Mouse (Mus musculus): ENCODE measurements at regions not wholly inside any gene's neighbourhood (a gene's known extent, or its start where the extent isn't known, plus 50 kb on each side); places are given as distances from the start of the nearest gene placed in this dataset.

- no peak for DNase-seq (ENCODE audit: low spot score in 2 of 2)
Measured at GRCm38 (mm10) chr9:23062656-23063444, 160.0 kb upstream of the Bmper start.

GRCm38 (mm10) chr9:23064001-23064400 is 158.9 kb upstream of the Bmper start:
- DNase-seq (ENCODE audit: low spot score in 2 of 2) = no peak

GRCm38 (mm10) chr9:23064811-23065210 is 158.1 kb upstream of the Bmper start:
- DNase-seq (ENCODE audit: low spot score in 2 of 2) = no peak

GRCm38 (mm10) chr9:23068101-23068791 is 154.6 kb upstream of the Bmper start:
- no peak for DNase-seq (ENCODE audit: low spot score in 2 of 2)

DNA sequence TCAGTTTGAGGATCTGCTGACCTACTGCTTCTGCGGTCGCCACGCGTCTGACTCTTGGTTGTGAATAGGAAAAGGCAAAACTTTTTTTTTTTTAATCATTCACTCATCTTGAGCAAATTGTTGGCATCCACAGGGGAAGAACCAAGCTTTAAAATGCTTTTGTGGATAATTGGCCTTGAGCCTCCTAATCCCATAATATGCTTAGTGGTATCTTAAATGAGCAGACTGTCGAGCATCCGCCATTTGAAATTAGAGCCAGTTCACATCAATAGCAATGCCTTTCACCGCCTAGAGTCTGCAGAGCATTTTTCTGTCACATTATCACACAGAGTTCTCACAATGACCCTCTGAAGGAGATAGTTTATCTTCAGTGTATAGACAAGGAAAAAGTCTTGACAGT is 153.7 kb upstream of the Bmper start:
- no peak for DNase-seq (ENCODE audit: low spot score in 2 of 2)

DNA sequence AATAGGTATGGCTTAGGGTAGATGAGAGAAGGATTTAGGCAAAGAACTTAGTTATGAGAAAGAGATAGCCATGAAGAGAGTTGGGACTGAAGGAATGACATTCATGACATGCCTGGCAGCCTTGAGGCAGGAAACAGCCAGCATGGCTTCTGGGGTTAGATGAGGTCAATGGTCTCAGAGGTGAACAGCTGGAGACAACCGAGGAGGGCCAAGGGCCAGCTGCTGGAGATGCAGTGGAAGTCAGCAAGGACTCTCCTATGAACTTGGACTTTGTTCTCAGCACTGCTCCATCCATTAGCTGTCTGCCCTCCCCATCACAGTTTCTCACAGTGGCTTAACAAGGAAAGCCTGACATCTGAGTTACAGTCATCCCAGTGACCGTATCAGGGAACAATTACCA is 151.9 kb upstream of the Bmper start:
- no peak for DNase-seq (ENCODE audit: low spot score in 2 of 2)

DNA sequence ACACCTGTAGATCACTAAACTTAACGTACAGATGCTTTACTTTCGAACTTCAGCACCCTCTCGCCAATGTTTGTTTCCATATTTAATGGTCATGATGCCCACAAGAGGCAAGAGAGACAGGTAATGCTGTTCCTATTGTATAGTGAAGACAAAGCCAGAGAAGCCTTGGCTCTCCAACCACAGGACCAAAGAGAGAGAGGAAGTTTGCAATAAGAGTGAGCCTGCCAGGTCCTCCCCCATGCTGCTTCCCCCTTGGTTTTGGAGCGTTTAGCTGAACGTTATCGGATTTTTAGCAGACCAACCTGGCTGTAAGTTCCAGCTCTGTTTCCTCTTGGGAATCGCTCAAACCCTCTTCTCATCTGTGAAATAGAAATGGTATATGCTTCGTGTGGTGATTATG is 150.1 kb upstream of the Bmper start:
- DNase-seq (ENCODE audit: low spot score in 2 of 2) = no peak

- DNase-seq (ENCODE audit: low spot score in 2 of 2) = no peak
Measured at GRCm38 (mm10) chr9:23083562-23083961, 139.3 kb upstream of the Bmper start.

DNA sequence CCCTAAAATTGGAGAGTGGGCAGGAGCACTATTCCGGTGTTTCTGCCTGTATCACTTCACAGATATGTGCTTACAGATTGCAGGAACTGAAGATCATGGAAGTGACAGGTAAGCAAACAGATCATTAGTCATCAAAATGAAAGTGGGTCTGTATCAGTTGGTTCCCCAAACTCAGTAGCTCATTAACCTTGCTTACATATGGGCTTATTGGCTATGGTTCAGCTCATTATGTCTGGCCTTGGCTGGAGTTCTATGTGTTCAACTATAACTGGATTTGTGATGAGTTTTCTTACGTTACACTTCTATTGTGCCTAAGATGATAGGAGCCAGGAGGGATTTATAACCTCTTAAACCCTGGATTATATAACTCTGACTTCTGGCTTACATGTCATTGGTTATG is 133.5 kb upstream of the Bmper start:
- DNase-seq (ENCODE audit: low spot score in 2 of 2) = no peak

- DNase-seq (ENCODE audit: low spot score in 2 of 2) = no peak
Measured at GRCm38 (mm10) chr9:23097134-23097789, 125.6 kb upstream of the Bmper start.

GRCm38 (mm10) chr9:23101584-23101983 is 121.3 kb upstream of the Bmper start:
- DNase-seq (ENCODE audit: low spot score in 2 of 2) = no peak

GRCm38 (mm10) chr9:23101990-23102796 is 120.7 kb upstream of the Bmper start:
- no peak for DNase-seq (ENCODE audit: low spot score in 2 of 2)

DNA sequence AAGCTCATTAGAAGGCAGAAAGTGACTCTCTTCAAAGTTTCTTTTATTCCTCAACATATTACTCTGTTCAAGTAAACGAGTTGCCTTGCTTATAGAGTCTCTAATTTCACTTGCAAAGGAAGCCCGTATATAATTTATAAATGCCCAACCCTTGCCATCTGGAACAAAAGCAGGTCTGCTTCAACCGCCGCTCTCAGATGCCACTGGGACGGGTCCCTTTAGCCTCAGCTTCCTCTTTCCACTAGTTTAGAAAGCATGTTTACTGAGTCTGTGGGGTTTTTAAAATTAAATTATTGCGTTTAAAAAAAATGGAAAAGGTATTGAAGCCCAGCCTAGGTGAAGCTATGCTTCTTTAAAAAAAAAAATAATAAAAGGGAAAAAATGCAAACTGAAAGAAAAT is 111.4 kb upstream of the Bmper start:
- DNase-seq (ENCODE audit: low spot score in 2 of 2) = no peak

DNA sequence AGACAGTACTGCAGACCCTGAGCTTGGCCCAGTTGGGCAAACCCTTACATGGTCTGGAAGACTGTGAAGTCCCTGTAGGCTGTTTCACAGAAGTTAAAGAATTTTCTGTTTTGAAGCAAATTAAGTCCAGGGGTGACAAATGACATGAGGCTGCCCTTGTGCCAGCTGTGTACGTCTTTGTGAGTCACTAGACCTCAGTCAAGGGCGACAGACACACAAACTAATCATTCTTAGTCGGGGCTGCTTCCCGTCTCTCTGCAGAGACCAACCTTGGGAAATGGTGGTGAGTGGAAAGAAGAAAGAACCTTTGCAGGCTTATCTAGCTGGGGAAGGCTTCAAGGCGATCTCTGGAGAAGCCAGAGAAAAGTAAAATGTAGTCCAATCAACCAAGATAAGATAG is 107.8 kb upstream of the Bmper start:
- no peak for DNase-seq (ENCODE audit: low spot score in 2 of 2)

- peak in 1 of 2 experiments; percentile 4 for DNase-seq (ENCODE audit: low spot score in 2 of 2)
Measured at GRCm38 (mm10) chr9:23115540-23115939, 107.3 kb upstream of the Bmper start.

- no peak for DNase-seq (ENCODE audit: low spot score in 2 of 2)
Measured at GRCm38 (mm10) chr9:23116311-23116710, 106.6 kb upstream of the Bmper start.

GRCm38 (mm10) chr9:23119811-23120210 is 103.1 kb upstream of the Bmper start:
- no peak for DNase-seq (ENCODE audit: low spot score in 2 of 2)

DNA sequence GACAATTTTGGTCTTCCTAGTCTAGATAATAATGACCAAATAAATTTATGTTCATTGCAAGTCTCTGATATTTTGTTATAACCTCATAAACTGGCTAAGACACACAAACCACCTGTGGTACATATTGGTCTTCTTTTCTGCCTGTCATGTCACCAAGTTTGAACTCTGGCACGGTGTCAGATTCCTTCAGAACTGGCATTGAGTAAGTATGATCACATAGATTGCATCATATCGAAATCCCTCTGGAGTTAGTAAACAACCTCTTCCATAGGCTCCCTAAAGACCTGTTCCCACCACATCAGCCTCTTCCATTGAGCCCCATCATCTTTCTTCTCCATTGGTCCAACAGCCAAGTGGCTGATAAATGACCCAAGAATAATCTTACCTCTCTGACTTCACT is 102.1 kb upstream of the Bmper start:
- DNase-seq (ENCODE audit: low spot score in 2 of 2) = no peak

GRCm38 (mm10) chr9:23122524-23122923 is 100.4 kb upstream of the Bmper start:
- no peak for DNase-seq (ENCODE audit: low spot score in 2 of 2)

DNA sequence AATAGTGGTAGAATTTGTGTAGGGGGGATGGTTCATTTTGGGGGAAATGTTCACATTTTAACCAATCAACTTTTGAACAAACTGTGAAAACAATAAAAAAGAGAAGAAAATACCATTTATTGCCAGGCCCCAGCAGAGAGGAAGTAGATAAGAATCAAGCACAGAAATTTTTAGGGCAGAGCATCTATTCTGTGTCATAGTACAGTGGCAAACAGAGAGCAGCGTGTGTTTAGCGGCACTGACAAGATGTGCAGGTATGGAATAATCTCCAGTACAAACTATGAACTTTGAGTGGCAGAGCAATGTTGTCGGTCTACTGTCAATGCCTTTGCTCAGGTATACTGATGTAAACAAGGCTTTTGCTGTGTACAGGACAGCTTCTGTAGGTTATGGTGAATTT is 99.4 kb upstream of the Bmper start:
- DNase-seq (ENCODE audit: low spot score in 2 of 2) = no peak

DNA sequence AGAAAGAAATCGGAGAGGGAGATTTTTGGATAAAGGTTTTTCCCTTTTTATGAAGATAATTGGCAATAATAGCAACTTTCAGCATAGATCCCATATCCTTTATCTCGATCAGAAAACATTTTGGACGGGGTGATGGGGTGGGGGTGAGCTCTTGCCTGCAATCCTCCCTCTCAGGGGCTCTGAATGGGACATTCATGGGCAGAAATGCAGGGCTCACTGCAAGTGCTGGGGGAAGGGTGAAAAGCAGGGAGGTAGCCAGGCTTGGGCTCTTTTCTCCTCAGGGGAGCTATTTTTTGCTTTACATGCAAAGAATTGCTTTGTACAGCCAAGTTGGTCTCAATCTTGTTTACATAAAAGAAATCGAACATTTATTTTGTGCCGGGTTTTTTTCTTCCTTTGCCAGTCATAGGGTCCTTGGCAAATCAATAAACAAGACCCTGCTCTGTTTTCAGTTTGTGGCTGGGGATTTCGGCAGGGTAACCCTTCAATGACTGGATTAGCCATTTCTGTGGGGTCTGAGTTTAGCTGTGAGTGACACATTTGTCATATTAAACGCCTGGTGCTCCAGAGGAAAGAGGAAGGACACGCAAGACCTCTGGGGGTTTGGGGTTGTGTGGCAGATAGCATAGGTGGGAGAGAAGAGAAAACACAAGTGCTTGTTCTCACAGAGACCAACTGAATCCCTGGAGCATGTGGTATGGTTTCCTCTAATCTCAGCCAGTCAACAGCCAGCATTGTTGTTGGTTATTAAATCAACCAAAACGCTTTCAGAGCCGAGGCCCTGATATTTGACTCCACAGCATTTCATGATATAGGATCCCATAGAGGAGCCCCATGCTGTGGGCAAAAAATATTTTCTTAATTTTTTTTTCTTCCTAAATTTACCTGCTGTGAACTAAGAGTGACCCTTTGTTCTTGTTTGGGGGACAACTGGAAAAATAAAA is 96.8 kb upstream of the Bmper start:
- no peak for DNase-seq (ENCODE audit: low spot score in 2 of 2)

All from thymus, postnatal 10 days (tissue).